Comparison of ENCODE assay signal across 8 mouse cellular contexts in genomic region chr6:48725476-48725875, GRCm38 (mm10). TPM values are rescaled to one million over a fixed set of nuclear protein-coding genes. Genes with fewer than 3 reads are reported as not detected.
DNase-seq lines count a peak whose midpoint lies in the region.

No protein-coding gene starts in this region.

- intact Hi-C loops in gastrocnemius, postnatal 14 days (cut with DNase I; ENCODE audit: low total_unique reads) = no loop called here

- peak; percentile 25 for DNase-seq in gastrocnemius, postnatal 14 days
- DNase-seq in gastrocnemius, postnatal 25 days = no peak
- peak; percentile 29 for DNase-seq in urinary bladder, postnatal 14 days (ENCODE audit: low spot score)
- DNase-seq in urinary bladder, postnatal 36 days (ENCODE audit: low spot score in 2 of 2) = no peak
- peak; percentile 93 for DNase-seq in induced T-regulatory cell, adult 2 months (ENCODE audit: low read depth)
- DNase-seq in lung, postnatal 25 days (ENCODE audit: low spot score) = peak; percentile 88
- no peak for DNase-seq in urinary bladder, postnatal 10 days (ENCODE audit: low spot score)
- DNase-seq in spleen, postnatal 4 days (ENCODE audit: low spot score in 2 of 2) = no peak

RNA-seq across cellular contexts. Expression of gene Gimap7, which starts 7.1 kb away (rescaled TPM):
- total RNA-seq in gastrocnemius, postnatal 14 days (2021) = not detected
- not detected for total RNA-seq in gastrocnemius, postnatal 25 days (2021)

RNA-seq across cellular contexts. Expression of gene Gm28053, which starts 7.1 kb away (rescaled TPM):
- 1 to 10 TPM; 1.8 to 4.3 TPM for total RNA-seq in gastrocnemius, postnatal 14 days (2021)
- total RNA-seq in gastrocnemius, postnatal 25 days (2021) = not detected

RNA-seq across cellular contexts. Expression of gene Gimap1, which starts 13.4 kb away (rescaled TPM):
- 1 to 10 TPM; 5.7 to 6.4 TPM for total RNA-seq in gastrocnemius, postnatal 14 days (2021)
- 1 to 10 TPM; 2.5 to 5.0 TPM for total RNA-seq in gastrocnemius, postnatal 25 days (2021)

RNA-seq across cellular contexts. Expression of gene Gimap6, which starts 17.5 kb away (rescaled TPM):
- total RNA-seq in gastrocnemius, postnatal 14 days (2021) = 10 to 100 TPM; 21.8 to 22.0 TPM
- 10 to 100 TPM; 10.7 to 11.5 TPM for total RNA-seq in gastrocnemius, postnatal 25 days (2021)

RNA-seq across cellular contexts. Expression of gene Gimap5, which starts 20.5 kb away (rescaled TPM):
- total RNA-seq in gastrocnemius, postnatal 14 days (2021) = 1 to 10 TPM; 3.6 to 4.5 TPM
- total RNA-seq in gastrocnemius, postnatal 25 days (2021) = 1 to 10 TPM; 1.6 to 3.3 TPM

Comparison
In these comparisons a context has a peak if more than half of its experiments do, and no peak if none do; other contexts are left out.
1. DNase-seq: peak in gastrocnemius, postnatal 14 days (single experiment), urinary bladder, postnatal 14 days (single experiment), induced T-regulatory cell, adult 2 months (single experiment) and lung, postnatal 25 days (single experiment); none in gastrocnemius, postnatal 25 days (single experiment), urinary bladder, postnatal 36 days (0 of 2), urinary bladder, postnatal 10 days (single experiment) and spleen, postnatal 4 days (0 of 2).